Mouse (Mus musculus): ENCODE results near the gene Sae1.
A peak's percentile ranks its signal among the peaks of the same experiment; 100 is the strongest.
"Not testable (repeated sequence)": the region's sequence is repeated elsewhere in the genome, so short reads cannot be mapped to it uniquely, and the experiment has no call there.

Gene Sae1

GRCm38 (mm10) chr7:16402968-16403948 is 15.7 kb upstream of the Sae1 start:
- DNase-seq (ENCODE audit: extremely low spot score, low spot score) = peak; percentile 52

DNA sequence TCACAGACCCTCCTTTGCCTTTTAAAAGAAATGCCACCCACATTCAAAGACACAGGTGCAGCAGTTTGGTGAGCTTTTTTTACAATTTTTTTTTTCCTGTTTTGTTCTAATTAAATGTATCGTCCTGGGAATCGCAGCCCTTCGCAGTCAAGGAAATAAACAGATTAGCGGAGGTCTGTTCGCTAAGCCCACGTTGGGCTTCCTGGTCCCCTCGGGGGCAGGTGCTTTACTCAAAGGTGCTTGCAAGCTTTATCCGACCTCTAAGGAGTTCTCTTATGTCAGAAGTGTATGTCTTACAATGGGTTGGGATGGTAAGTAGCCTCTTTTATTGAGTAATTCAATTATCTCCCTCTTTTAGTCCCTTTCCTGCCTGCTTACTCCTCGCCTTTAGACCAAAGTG is 14.8 kb upstream of the Sae1 start:
- DNase-seq (ENCODE audit: extremely low spot score, low spot score) = no peak

DNA sequence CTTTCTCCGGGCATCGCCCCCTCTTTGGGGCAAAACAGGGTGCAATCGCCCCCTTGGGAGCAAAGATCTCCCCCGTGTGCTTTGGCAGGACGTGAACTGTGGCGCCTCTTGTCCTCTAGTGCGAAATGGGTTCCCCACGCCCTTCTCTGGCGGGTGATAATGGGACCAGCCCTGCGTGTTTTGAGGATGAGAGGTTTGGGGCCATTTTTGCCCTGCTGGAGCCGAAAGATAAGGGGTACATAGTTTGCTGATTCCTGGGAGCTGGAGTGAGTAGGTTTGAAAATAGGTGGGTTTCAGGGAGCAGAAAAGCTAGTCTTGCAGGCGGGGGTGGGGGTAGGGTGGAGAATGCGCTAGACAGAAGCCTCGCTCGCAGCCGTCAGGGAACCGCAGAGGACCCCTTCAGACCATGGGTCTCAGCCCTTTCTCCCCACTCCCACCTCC is 14.4 kb upstream of the Sae1 start:
- peak; percentile 50 for DNase-seq (ENCODE audit: extremely low spot score, low spot score)

DNA sequence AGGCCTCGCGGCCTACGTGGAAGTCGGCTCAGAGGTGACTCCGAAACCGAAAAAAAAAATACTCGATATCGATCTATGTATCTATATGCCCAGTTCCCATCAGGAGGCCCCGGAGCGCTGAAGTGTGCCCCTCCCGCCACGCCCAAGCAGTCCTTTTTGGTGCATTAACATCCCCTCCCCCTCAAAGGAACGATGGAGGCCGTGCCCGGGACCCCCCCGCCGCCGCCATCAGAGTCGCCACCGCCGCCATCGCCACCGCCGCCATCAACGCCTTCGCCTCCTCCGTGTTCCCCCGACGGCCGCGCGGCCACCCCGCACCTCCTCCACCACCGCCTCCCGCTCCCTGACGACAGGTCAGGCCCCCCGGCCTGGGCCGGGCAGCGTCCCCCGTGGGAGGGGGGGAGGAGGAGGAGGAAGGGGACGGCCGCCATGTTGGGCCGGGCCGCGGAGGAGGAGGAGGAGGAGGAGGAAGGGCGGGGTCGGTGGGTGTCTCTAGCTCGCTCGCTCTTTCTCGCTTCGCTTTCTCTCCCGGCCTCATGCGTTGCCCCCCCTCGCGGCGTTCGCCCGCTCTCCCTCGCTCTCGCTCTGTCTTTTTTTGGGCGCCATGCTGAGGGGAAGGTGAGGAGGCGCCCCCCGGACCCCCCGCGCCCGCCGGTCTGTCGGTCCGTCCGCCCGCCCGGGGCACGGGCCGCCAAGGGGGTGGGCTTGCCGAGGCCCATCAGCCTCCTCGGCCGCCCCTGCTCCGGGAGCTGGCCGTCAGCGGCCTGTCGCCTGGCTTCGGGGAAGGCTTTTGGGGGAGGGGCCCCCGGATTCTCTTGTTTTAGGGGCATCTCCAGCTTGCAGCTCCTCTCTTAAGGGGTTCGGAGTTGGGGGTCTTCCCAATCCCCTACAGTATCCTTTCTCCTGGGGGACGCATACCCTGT is 13.3 kb upstream of the Sae1 start, which contains the start of gene Zc3h4:
Gene Zc3h4 (plus strand): TSS at position 222 of the 923 bp plus-strand sequence.
- peak; percentile 94 for DNase-seq (ENCODE audit: extremely low spot score, low spot score)

GRCm38 (mm10) chr7:16399820-16400688 is 12.4 kb upstream of the Sae1 start:
- DNase-seq (ENCODE audit: extremely low spot score, low spot score) = peak; percentile 99

DNA sequence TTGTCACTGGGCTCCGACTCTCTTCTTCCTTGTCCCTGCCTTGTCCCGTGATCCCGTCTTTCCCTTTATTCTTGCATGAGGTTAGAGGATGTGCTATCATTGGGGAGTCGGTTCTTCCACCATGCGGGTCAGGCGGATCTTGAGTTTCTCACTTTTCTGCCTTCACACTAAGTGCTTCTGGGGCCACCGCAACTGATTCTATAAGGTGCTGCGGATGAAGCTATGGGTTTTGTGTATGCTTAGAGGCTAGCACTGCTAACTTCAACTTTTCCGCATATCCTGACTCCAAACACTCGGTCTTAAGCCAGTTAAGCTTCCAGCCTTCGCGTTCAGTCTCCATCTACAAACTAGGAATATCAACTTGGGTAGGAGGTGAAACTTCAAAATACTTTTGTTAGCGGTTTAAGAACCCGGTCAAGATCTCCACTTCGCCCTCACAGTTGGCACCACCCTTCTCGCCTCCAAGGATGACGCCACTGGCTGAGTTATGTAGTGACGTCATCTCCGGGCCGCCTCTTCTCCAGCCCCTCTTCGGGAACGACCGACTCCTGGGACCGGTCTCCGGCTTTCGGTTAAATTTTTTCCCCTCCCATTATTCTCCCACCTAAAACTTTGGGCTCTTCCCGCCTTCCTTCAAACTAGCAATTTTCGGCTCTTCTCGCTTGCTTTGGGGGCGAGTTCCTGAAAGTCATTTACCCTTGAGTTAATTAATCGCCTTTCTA is 11.7 kb upstream of the Sae1 start:
- DNase-seq (ENCODE audit: extremely low spot score, low spot score) = peak; percentile 94

DNA sequence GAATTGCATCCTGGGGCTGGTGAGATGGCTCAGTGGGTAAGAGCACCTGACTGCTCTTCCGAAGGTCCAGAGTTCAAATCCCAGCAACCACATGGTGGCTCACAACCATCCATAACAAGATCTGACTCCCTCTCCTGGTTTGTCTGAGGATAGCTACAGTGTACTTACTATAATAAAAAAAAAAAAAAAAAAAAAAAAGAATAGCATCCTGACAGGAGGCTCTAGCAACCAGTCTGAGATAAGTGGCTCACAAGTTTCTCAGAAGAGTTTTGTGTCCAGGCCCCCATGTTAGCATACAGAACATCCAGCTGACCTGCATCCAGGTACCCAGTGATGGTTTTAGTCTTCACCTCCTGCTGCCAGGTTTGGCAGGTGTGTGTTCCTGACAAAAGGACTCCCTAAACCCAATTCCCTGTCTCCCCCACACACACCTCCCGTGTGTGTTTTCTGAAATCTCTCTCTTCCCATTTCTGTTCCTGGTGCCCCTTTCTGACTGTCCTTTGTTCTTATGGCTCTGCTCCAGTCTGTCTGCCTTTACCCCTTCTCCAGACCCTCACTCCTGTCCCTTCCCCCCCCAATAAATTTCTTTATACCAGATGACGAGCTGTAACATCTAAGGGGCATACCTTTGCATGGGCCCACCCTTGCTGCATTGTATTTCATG is 10.9 kb upstream of the Sae1 start:
- no peak for DNase-seq (ENCODE audit: extremely low spot score, low spot score)

DNA sequence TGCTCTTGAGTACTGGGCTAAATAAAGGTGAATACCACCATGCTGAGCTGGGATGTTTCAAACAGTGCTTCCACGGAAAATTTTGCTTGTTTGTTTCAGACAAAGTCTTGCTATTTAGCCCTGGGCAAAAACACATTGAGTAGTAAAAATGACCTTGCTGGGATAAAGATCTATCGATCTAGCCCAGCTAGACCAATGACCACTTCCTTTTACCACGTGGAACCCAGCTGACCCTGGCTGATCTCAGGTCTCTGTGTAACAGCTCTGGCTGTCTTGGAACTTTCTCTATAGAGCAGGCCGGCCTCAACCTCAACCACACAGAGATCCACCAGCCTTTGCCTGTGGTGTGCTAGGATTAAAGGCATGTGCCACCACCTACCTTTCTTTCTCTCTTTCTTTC is 9.9 kb upstream of the Sae1 start:
- DNase-seq (ENCODE audit: extremely low spot score, low spot score) = no peak

- no peak for DNase-seq (ENCODE audit: extremely low spot score, low spot score)
Measured at GRCm38 (mm10) chr7:16395944-16396343, 8.3 kb upstream of the Sae1 start.

GRCm38 (mm10) chr7:16392923-16393322 is 5.3 kb upstream of the Sae1 start:
- no peak for DNase-seq (ENCODE audit: extremely low spot score, low spot score)

- DNase-seq (ENCODE audit: extremely low spot score, low spot score) = not testable (repeated sequence)
Measured at GRCm38 (mm10) chr7:16389942-16390341, 2.3 kb upstream of the Sae1 start.

DNA sequence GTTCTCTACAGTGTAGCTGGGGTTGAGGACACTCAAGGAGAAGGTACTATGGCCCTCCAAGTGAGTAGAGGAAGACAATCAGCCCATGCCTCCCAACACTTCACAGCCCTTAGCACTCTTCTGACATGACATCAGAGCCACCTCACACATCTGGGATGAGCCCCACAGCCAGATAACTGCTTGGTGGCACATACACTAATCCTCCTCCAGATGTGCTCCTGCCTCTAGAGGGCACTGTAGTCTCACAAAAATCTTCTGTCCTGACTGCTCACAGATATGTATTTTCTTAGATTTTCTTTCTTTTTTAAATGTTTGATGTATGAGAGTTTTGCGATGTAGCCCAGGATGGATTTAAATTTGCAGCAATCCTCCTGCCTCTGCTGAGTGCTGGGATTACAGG is 11.1 kb downstream of the Sae1 start:
- DNase-seq (ENCODE audit: extremely low spot score, low spot score) = no peak

DNA sequence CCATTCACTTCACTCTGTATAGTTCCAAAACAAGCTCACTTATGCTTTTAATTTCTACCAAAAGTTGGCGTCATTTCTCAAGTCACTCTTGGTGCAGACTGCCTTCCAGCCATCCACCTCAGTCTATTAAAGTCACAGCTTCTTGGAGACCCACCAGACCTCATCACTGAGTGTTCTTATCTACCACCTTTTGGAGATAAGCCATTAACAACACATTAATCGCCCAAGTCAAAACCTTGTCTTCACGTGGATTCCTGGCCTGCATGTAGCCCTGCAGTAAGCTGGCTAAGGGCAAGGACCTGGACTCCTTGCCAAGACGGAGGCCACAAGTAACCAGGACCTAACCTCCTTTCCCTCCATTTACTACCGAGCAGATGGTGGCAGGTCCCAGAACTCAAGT is 12.6 kb downstream of the Sae1 start:
- no peak for DNase-seq (ENCODE audit: extremely low spot score, low spot score)

GRCm38 (mm10) chr7:16373719-16374118 is 13.9 kb downstream of the Sae1 start:
- DNase-seq (ENCODE audit: extremely low spot score, low spot score) = no peak

- no peak for DNase-seq (ENCODE audit: extremely low spot score, low spot score)
Measured at GRCm38 (mm10) chr7:16370596-16370995, 17.0 kb downstream of the Sae1 start.

GRCm38 (mm10) chr7:16368835-16369234 is 18.8 kb downstream of the Sae1 start:
- no peak for DNase-seq (ENCODE audit: extremely low spot score, low spot score)

DNA sequence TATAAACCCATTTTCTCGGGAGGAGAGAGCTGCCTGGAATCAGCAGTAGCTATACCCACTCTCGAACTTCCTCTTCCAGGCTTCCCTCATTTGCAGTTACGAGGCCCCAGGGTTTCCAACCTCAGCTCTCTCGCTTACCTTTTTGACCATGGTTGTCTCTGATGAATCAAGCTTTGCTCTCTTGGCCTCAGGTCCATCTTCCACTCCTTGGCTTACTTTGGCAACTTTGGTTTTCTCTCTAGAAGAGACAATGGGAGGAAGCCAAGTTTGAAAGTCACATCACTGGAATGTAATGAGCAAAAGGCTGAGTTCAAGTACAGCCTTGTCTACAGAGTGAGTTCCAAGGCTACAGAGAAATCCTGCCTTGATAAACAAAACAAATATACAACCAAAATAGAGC is 20.9 kb downstream of the Sae1 start:
- DNase-seq (ENCODE audit: extremely low spot score, low spot score) = no peak

DNA sequence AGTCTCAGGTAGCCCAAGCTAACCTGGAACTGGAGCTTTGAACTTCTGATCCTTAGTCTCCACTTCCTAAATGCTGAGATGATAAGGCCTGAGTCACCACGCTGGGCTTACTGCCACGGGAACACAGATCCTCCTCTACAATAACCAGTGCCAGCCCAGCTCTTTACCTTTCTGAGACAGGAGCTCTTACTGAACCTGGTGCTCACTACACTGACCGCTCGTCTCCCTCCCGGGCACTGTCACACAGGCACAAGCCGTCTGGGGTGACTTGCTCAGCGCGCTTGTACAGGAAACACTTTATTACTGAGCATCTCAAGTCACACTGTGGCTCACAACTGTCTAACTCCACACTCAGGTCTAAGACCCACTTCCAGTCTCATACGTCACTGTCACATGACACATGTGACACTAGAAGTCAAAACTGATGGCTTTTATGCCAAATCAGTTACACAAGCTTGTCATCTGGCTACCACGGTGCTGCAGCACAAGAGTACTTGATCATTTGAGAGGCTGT is 21.4 kb downstream of the Sae1 start:
- peak; percentile 41 for DNase-seq (ENCODE audit: extremely low spot score, low spot score)

GRCm38 (mm10) chr7:16364901-16365500 is 22.6 kb downstream of the Sae1 start:
- peak; percentile 54 for DNase-seq (ENCODE audit: extremely low spot score, low spot score)

Measured in neural tube, embryonic 10.5 days (tissue).